Mouse (Mus musculus) C2C12 (cell line): ENCODE measurements around the gene Kcnk13. TPM values are rescaled to one million over a fixed set of nuclear protein-coding genes. Genes with fewer than 3 reads are reported as not detected.

Source experiments
- H3K27me3 ChIP-seq: one replicate; pipeline ENCODE4 v1.6.1; 2011; ENCODE audit not compliant: control insufficient read depth, insufficient read depth, insufficient read length
- H3K36me3 ChIP-seq: one replicate; pipeline ENCODE4 v1.6.1; 2011; ENCODE audit not compliant: control insufficient read depth, insufficient read depth
- H3K4me3 ChIP-seq: one replicate; pipeline ENCODE4 v1.5.1; 2011; ENCODE audit warnings: mild to moderate bottlenecking, control low read depth; ENCODE audit not compliant: poor library complexity, insufficient read depth, severe bottlenecking
- H3K79me2 ChIP-seq: one replicate; pipeline ENCODE4 v1.6.1; 2011; ENCODE audit not compliant: control insufficient read depth, insufficient read depth
- H3K79me3 ChIP-seq: one replicate; pipeline ENCODE4 v1.6.1; 2011; ENCODE audit warnings: low read depth, control low read depth
- H3ac ChIP-seq: one replicate; pipeline ENCODE3; 2011; ENCODE audit warnings: low read depth; ENCODE audit not compliant: control insufficient read depth, insufficient read length
- CEBPB ChIP-seq: IDR thresholded peaks from one replicate; pipeline ENCODE4 v1.6.1; 2011; ENCODE audit warnings: low read depth, mild to moderate bottlenecking, control low read depth, moderate library complexity
- CTCF ChIP-seq: IDR thresholded peaks from one replicate; pipeline ENCODE4 v1.5.1; 2011; ENCODE audit not compliant: control insufficient read depth, insufficient read depth, insufficient read length
- FOSL1 ChIP-seq: IDR thresholded peaks from one replicate; pipeline ENCODE4 v1.8.0; 2011; ENCODE audit warnings: mild to moderate bottlenecking, low read length; ENCODE audit not compliant: poor library complexity, insufficient read depth, severe bottlenecking
- MAX ChIP-seq: IDR thresholded peaks from one replicate; pipeline ENCODE4 v1.6.1; 2011; ENCODE audit warnings: mild to moderate bottlenecking, control low read depth
- MYOD1 ChIP-seq: IDR thresholded peaks from one replicate; pipeline ENCODE4 v1.6.1; 2011; ENCODE audit warnings: low read depth; ENCODE audit not compliant: control insufficient read depth, insufficient read length
- MYOG ChIP-seq: IDR thresholded peaks from one replicate; pipeline ENCODE4 v1.6.1; 2011; ENCODE audit not compliant: control insufficient read depth, insufficient read length; ENCODE audit errors: extremely low read depth
- USF1 ChIP-seq: IDR thresholded peaks from one replicate; pipeline ENCODE4 v1.6.1; 2011; ENCODE audit warnings: low read depth, mild to moderate bottlenecking, control low read depth, moderate library complexity
- polyA plus RNA-seq: library from polyadenylated mRNA; unstranded; fragments of >200 nt; fragmentation: generic; extraction: Trizol; gene quantifications from one replicate; pipeline ENCODE4 v1.2.1, GENCODE M21; 2012; ENCODE audit warnings: missing spikeins

Gene Kcnk13
- polyA plus RNA-seq, 1 experiment = not detected

GRCm38 (mm10) chr12:99979541-99979940, 15.2 kb downstream of the Kcnk13 start:
- TF ChIP-seq MAX = no peak
- TF ChIP-seq CEBPB = no peak
- no peak for TF ChIP-seq MYOG
- no peaks in the 10 kb centered on the region for H3K79me3 ChIP-seq
- H3K27me3 ChIP-seq = no peaks in the 10 kb centered on the region
- no peak overlapping the region for H3ac ChIP-seq
- no peaks in the 10 kb centered on the region for H3K36me3 ChIP-seq
- H3K79me2 ChIP-seq = no peaks in the 10 kb centered on the region
- H3K4me3 ChIP-seq = no peak overlapping the region

DNA sequence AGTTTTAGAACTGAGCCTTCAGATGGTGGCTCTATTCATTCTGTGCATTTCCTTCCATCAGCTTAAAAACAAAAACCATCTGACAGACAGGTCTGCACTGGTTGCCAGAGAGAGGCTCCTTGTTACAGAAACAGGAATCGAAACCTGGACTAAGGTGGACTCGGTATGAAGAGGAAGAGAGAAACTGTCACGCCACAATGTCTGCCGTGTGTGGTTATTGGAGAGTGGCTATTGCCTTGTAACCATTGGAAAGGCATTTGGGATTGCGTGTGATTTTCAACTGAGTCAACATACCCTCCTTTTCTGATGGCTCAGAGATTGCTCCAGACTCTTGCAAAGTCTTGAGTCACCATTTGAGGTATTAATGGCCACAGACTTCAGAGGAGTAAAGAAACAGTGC, 22.5 kb downstream of the Kcnk13 start:
- Histone ChIP-seq H3K79me2 (no peaks in the 10 kb centered on the region), H3K27me3 (no peaks in the 10 kb centered on the region)
- TF ChIP-seq MYOG (no peak), FOSL1 (no peak), USF1 (no peak), MYOD1 (no peak), CEBPB (no peak), CTCF (no peak), MAX (no peak)

DNA sequence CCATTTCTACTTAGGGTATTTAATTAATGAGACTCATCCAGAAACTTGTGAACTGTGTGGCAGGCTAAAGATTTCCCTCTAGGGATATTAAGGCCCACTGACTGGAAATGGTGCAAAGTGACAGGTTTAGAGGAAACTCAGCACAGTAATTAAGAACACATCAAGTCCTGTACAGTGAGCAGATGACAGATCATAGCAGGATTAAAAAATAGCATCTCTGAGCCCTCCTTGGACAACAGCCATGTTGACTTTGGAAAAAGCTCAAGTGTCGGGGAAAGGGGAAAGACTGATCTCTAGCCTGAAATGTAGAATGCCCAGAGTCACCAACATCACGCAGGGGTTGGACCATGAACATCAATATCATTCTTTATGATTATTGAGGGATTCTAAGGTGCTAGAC, 23.8 kb downstream of the Kcnk13 start:
- no peaks in the 10 kb centered on the region for H3K36me3 ChIP-seq
- TF ChIP-seq MYOD1 (no peak), MAX (no peak), CTCF (no peak), MYOG (no peak), USF1 (no peak), FOSL1 (no peak), CEBPB (no peak)
- H3K4me3 ChIP-seq = no peak overlapping the region
- H3ac ChIP-seq = no peak overlapping the region
- no peaks in the 10 kb centered on the region for H3K27me3 ChIP-seq
- H3K79me3 ChIP-seq = no peaks in the 10 kb centered on the region
- no peaks in the 10 kb centered on the region for H3K79me2 ChIP-seq

More for the DNA sequence above, 22.5 kb downstream of the Kcnk13 start:
- H3K79me3 ChIP-seq = no peaks in the 10 kb centered on the region
- no peak overlapping the region for H3ac ChIP-seq
- no peak overlapping the region for H3K4me3 ChIP-seq
- no peaks in the 10 kb centered on the region for H3K36me3 ChIP-seq

DNA sequence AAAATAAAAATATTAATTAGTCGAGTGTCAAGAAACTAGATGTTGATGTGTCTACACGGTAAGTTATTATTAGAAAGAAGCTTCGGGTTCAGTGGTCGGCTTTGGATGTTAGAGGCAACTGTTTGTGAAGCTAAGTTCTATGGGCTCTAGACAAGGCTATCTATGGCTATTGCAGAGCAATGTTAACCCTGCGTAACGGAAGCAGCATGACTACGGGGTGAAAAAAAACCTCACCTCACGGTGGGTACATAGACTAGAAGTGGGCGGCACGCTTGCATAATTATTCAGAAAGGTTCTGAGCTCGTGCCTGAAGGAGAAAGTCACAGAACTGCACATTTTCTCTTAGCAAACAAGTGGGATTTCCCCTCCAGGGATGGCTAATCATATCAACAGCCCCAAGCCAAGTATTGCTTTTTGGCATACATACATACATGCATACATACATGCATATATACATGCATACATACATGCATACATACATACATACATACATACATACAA, 28.1 kb downstream of the Kcnk13 start:
- TF ChIP-seq USF1 (no peak), MAX (no peak), MYOG (no peak), CTCF (no peak), CEBPB (no peak), MYOD1 (no peak), FOSL1 (no peak)
- Histone ChIP-seq H3K36me3 (no peaks in the 10 kb centered on the region), H3K79me3 (no peaks in the 10 kb centered on the region), H3K4me3 (no peak overlapping the region), H3ac (no peak overlapping the region), H3K27me3 (peaks cover 15% of the 10 kb centered on the region), H3K79me2 (no peaks in the 10 kb centered on the region)

DNA sequence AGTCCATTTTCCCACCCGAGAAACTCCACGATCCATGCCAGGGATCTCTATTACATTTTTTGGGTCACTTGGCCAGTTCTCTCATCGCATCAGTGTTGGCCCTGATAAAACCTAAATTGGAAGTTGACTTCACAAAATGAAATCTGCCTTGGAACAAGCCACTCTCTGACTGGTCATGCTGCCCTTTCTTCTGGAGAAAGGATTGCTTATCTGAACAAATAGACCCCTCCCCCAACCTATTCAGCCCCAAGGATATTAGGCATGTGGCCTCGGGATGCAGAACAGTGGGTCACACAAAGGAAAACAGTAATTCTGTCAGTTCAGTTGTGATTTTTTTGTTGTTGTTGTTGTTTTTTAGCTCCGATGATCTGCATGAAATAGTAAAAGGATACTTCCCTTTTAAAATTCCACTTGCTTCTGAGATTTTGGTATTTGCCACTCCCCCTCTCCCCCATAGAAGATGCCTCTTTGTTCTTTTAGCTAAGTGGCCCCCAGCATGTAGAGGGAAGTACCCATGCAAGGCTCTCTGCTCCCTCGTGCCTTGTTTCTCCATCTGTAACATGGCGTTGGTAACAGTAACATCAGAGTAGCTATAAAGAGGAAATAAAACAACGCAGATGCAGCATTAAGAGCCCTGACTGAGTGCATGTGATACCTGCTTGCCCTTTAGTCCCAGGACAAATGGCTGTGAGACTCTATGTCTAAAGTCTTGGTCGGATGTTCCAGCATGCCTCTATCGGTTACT, 29.0 kb downstream of the Kcnk13 start:
- Histone ChIP-seq H3ac (no peak overlapping the region), H3K36me3 (no peaks in the 10 kb centered on the region), H3K4me3 (no peak overlapping the region), H3K27me3 (peaks cover 17% of the 10 kb centered on the region), H3K79me2 (no peaks in the 10 kb centered on the region), H3K79me3 (no peaks in the 10 kb centered on the region)
- TF ChIP-seq MYOG (no peak), FOSL1 (no peak), CTCF (no peak), USF1 (no peak), MAX (no peak), MYOD1 (no peak), CEBPB (no peak)

DNA sequence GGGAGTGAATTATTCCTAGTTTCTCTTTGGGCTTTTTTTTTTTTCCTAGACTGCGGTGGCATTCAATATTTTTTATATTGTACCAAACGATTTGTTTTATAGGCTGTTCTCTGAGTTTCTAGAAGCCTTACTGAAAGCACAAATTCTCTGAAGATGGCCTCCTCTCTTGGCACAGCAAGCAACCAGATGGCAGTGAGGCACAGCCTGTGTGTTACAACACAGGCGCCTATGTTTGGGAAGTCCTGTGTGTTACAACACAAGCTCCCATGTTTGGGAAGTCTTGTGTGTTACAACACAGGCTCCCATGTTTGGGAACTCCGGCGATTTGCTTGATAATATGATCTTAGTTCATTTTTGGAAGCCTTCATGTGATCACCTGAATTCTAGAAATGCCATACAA, 31.7 kb downstream of the Kcnk13 start:
- H3K27me3 ChIP-seq = peaks cover 30% of the 10 kb centered on the region
- TF ChIP-seq CTCF = no peak
- TF ChIP-seq FOSL1 = no peak
- no peak for TF ChIP-seq MYOG
- TF ChIP-seq CEBPB = no peak
- no peak for TF ChIP-seq MAX
- TF ChIP-seq USF1 = no peak
- no peak for TF ChIP-seq MYOD1
- H3K79me2 ChIP-seq = no peaks in the 10 kb centered on the region
- no peak overlapping the region for H3ac ChIP-seq
- H3K4me3 ChIP-seq = no peak overlapping the region
- no peaks in the 10 kb centered on the region for H3K36me3 ChIP-seq
- no peaks in the 10 kb centered on the region for H3K79me3 ChIP-seq
